Mouse (Mus musculus) forebrain, embryonic 12.5 days (tissue): ENCODE measurements around the gene Hspa1b. TPM values are rescaled to one million over a fixed set of nuclear protein-coding genes. Genes with fewer than 3 reads are reported as not detected.

ENCODE experiments used
- ATAC-seq: fragments of 200-750 bp; cut with Nextera tagmentation; 2 replicates; pipeline ENCODE4 v1.8.0; 2017; ENCODE audit warnings: moderate TSS enrichment; ENCODE audit not compliant: low FRiP score
- H3K27ac ChIP-seq: fragments of 300-500 bp; sonication (generic); 2 replicates; pipeline ENCODE4 v1.5.1; 2016; ENCODE audit warnings: mild to moderate bottlenecking
- H3K27me3 ChIP-seq: fragments of 300-500 bp; sonication (generic); 2 replicates; pipeline ENCODE4 v1.6.1; 2016; ENCODE audit warnings: mild to moderate bottlenecking
- H3K36me3 ChIP-seq: fragments of 300-500 bp; sonication (generic); replicated peaks from 2 replicates; pipeline ENCODE4 v1.6.1; 2016; ENCODE audit warnings: mild to moderate bottlenecking
- H3K4me1 ChIP-seq: fragments of 300-500 bp; sonication (generic); 2 replicates; pipeline ENCODE4 v1.6.1; 2016
- H3K4me2 ChIP-seq: fragments of 300-500 bp; sonication (generic); 2 replicates; pipeline ENCODE4 v1.6.1; 2016; ENCODE audit warnings: mild to moderate bottlenecking, moderate library complexity
- H3K4me3 ChIP-seq: fragments of 300-500 bp; sonication (generic); replicated peaks from 2 replicates; pipeline ENCODE4 v1.5.1; 2016; ENCODE audit warnings: mild to moderate bottlenecking
- H3K9ac ChIP-seq: fragments of 300-500 bp; sonication (generic); 2 replicates; pipeline ENCODE4 v1.6.1; 2016; ENCODE audit warnings: mild to moderate bottlenecking
- H3K9me3 ChIP-seq: fragments of 300-500 bp; sonication (generic); 2 replicates; pipeline ENCODE4 v1.6.1; 2016
- WGBS: fragments of 180-500 bp; shearing (Covaris S2); methylation state at CpG from one replicate; pipeline ENCODE4 v1.1.7; 2016; 5-methylcytosine and 5-hydroxymethylcytosine counted together
- polyA plus RNA-seq: library from polyadenylated mRNA; unstranded; fragments of >200 nt; fragmentation: Nextera tagmentation; extraction: Ambion mirVana; gene quantifications from 2 replicates; pipeline ENCODE4 v1.2.1, GENCODE M21; 2016

Hspa1b gene
- polyA plus RNA-seq, 1 experiment from 2014 or later = 0.11 TPM

DNA sequence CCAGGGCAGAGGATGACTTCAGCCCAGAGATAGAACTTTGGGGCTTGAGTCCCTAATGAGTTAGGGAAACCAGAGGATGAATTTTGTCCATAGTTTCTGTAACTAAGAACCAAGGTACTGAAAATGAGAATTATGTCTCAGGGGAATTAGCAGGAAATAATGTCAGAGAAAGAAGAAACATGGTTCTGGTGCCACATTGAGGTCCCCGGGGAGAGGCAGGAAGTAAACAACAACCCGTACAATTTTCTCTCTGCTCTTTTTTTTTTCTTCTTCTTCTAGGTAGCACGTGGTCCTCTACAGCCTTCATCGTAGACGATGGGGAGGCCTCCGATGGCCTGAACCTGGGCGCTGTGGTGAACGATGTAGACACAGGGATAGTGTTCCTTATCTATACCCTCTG, 26.8 kb downstream of the Hspa1b start:
- 92% methylated on average over 8 of the region's 8 CpGs for whole genome bisulfite sequencing
- peak overlapping the region; percentile 97 for H3K4me2 ChIP-seq
- peaks cover 11% of the 10 kb centered on the region for H3K4me1 ChIP-seq
- peaks cover 11% of the 10 kb centered on the region for H3K36me3 ChIP-seq
- H3K9me3 ChIP-seq = no peaks in the 10 kb centered on the region
- H3K27me3 ChIP-seq = no peaks in the 10 kb centered on the region
- H3K4me3 ChIP-seq = peak overlapping the region; percentile 75
- no peak overlapping the region for H3K27ac ChIP-seq
- peak overlapping the region; percentile 90; the same call in 1 of the 2 replicates for H3K9ac ChIP-seq
- no peak for ATAC-seq

DNA sequence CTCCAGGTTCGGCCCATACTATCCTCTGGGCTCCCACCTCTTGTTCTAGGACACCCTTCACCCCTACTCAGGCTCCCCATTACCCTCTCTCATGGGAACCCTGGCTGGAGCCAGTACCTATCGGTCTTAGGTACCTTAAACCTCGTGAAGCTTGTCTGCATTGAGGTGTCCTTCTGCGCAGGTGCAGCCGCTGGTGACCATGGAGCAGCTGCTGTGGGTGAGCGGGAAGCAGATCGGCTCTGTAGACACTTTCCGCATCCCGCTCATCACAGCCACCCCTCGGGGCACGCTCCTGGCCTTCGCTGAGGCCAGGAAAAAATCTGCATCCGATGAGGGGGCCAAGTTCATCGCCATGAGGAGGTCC, 27.3 kb downstream of the Hspa1b start:
- ATAC-seq = no peak; the same call in 1 of the 2 replicates
- peak overlapping the region; percentile 75 for H3K4me3 ChIP-seq
- 0 out of 2 replicates have a peak overlapping the region, but pooled peaks have one; percentile 9 for H3K27ac ChIP-seq
- 14% methylated on average over 14 of the region's 14 CpGs for WGBS
- peak overlapping the region; percentile 90 for H3K9ac ChIP-seq
- H3K4me1 ChIP-seq = peaks cover 11% of the 10 kb centered on the region
- H3K9me3 ChIP-seq = no peaks in the 10 kb centered on the region
- H3K4me2 ChIP-seq = peak overlapping the region; percentile 97
- peaks cover 11% of the 10 kb centered on the region for H3K36me3 ChIP-seq
- H3K27me3 ChIP-seq = no peaks in the 10 kb centered on the region

DNA sequence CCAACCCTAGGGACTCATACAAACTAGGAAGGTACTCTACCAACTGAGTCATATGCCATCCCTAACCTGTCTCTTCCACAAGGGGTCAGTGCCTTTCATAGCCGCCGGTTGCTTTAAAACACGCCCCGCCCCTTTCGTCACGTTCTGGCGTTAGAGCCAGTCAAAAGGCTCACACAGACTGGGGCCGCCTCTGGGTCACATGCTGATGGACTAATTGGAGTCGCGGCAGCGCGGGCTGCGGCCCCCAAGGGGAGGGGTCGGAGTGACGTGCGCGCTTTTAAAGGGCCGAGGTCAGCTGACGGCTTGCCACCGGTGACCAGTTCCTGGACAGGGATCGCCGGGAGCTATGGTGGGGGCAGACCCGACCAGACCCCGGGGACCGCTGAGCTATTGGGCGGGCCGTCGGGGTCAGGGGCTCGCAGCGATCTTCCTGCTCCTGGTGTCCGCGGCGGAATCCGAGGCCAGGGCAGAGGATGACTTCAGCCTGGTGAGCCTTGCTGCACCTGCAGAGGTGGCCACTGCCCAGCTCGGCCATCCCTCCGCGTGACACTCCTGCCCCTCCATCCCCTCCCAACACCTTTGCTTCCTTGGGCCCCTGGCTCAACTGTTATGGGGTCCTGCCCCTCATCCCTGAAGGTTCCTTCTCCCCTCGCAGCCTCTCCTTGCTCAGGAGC, 27.8 kb downstream of the Hspa1b start, which contains the start of gene Neu1:
Gene Neu1, plus strand, starts transcription at position 193 of the 674 bp plus-strand sequence.
- Histone ChIP-seq H3K9ac (peak within 1 kb of the TSS; percentile 90), H3K4me3 (peak within 1 kb of the TSS; percentile 75), H3K36me3 (peaks cover 11% of the 10 kb centered on the region), H3K27ac (peak within 1 kb of the TSS; percentile 9; the same call in 1 of the 2 replicates), H3K9me3 (no peaks in the 10 kb centered on the region), H3K27me3 (no peaks in the 10 kb centered on the region), H3K4me1 (peaks cover 11% of the 10 kb centered on the region), H3K4me2 (peak within 1 kb of the TSS; percentile 97)
- peak; percentile 97 for ATAC-seq
- WGBS = under 1% methylated on average over 38 of the region's 38 CpGs

DNA sequence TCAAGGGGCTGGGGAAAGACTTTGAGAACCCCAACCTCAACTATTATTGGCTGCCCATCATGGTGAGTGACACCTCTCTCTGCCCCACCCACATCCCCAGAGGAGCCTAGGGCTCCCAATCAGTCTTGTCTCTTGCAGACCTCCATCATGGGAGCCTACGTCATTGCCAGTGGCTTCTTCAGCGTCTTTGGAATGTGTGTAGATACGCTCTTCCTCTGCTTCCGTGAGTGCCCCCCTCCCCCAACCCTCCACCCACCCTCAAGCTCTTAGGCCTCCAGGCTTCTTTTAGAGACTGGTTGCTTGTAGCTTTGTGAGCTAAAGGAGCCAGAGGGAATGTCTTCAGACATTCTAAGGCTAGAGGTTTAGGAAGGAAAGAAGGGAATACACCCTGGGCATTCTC, 30.2 kb downstream of the Hspa1b start:
- Histone ChIP-seq H3K36me3 (no peaks in the 10 kb centered on the region), H3K27me3 (no peaks in the 10 kb centered on the region), H3K27ac (no peak overlapping the region), H3K4me2 (no peak overlapping the region), H3K9me3 (no peaks in the 10 kb centered on the region), H3K4me1 (peaks cover 11% of the 10 kb centered on the region), H3K4me3 (no peak overlapping the region), H3K9ac (no peak overlapping the region)
- no peak for ATAC-seq
- WGBS = 83% methylated on average over 4 of the region's 4 CpGs

DNA sequence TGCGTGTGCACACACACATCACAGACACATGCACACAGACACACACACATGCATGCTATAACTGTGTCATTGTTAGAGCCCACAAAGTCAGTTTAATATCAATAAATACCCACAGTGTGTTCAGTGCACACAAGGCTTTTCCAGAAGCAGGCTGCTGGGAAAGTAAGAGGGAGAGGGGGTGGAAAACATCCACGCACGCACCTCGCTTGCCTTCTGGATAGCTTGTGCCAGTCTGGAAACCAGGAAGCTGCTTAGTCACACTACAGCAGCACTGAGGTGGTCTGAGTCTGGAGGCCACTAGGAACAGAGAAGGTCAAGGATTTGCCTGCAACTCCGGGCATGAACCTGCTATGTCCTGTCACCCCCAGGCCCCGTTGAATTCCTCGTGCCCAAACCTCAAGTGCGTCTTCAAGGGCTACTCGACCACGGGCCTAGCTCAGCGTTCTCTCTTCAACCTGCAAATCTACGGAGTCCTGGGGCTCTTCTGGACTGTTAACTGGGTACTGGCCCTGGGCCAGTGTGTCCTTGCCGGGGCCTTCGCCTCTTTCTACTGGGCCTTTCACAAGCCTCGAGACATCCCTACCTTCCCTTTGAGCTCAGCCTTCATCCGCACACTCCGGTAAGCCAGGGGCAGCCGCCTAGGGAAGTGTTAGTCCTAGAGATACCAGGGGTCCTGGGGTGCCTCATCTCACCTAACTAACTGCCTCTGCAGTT, 31.6 kb downstream of the Hspa1b start:
- no peak for ATAC-seq
- H3K4me1 ChIP-seq = peaks cover 11% of the 10 kb centered on the region
- 85% methylated on average over 18 of the region's 18 CpGs for whole genome bisulfite sequencing
- H3K4me2 ChIP-seq = no peak overlapping the region
- H3K36me3 ChIP-seq = no peaks in the 10 kb centered on the region
- H3K9ac ChIP-seq = no peak overlapping the region
- H3K27me3 ChIP-seq = no peaks in the 10 kb centered on the region
- no peak overlapping the region for H3K4me3 ChIP-seq
- no peak overlapping the region for H3K27ac ChIP-seq
- H3K9me3 ChIP-seq = no peaks in the 10 kb centered on the region

DNA sequence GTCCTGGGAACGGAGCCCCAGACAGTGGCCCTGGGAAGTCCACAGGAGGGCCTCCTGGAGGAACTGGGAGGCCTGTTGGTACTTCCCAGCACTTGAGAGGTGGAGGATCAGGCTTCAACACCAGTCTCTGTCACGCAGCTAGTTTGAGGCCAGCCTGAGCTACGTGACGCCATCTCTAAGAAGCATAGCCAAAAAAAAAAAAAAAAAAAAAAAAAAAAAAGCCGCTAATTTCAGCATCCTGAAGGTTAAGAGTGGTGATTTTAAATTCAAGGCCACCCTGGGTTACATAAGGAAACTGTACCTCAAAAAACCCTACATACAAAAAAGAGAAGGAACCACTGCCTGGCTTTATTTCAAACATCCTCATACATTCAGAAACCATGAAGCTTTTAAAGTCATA, 34.8 kb downstream of the Hspa1b start:
- Histone ChIP-seq H3K4me1 (no peaks in the 10 kb centered on the region), H3K27me3 (no peaks in the 10 kb centered on the region), H3K36me3 (no peaks in the 10 kb centered on the region), H3K4me3 (no peak overlapping the region), H3K4me2 (no peak overlapping the region), H3K9me3 (no peaks in the 10 kb centered on the region), H3K27ac (no peak overlapping the region), H3K9ac (no peak overlapping the region)
- WGBS = 62% methylated on average over 5 of the region's 5 CpGs
- ATAC-seq = no peak

DNA sequence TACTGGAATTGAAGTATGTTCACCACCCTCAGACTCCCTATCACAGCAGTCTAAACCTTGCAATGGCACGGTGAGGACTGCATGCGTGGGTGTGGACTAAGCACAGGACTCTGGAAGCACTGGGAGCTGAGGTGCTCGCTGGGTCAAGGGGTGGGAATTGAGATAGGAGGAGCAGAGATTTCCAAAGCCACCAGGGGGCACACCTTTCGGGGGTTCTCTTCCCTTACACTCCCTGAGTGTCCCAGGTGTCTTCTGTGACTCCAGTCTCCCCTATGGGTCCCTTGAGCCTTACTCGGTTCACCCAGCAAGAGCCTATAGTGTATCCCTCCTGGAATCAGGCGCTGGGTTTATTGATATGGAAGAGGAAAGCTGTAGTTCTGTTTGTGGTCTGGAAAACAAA, 36.1 kb downstream of the Hspa1b start:
- H3K4me2 ChIP-seq = no peak overlapping the region
- no peaks in the 10 kb centered on the region for H3K27me3 ChIP-seq
- H3K36me3 ChIP-seq = no peaks in the 10 kb centered on the region
- H3K4me3 ChIP-seq = no peak overlapping the region
- H3K9me3 ChIP-seq = no peaks in the 10 kb centered on the region
- WGBS = 46% methylated on average over 6 of the region's 6 CpGs
- H3K27ac ChIP-seq = no peak overlapping the region
- no peak overlapping the region for H3K9ac ChIP-seq
- no peak for ATAC-seq
- no peaks in the 10 kb centered on the region for H3K4me1 ChIP-seq

DNA sequence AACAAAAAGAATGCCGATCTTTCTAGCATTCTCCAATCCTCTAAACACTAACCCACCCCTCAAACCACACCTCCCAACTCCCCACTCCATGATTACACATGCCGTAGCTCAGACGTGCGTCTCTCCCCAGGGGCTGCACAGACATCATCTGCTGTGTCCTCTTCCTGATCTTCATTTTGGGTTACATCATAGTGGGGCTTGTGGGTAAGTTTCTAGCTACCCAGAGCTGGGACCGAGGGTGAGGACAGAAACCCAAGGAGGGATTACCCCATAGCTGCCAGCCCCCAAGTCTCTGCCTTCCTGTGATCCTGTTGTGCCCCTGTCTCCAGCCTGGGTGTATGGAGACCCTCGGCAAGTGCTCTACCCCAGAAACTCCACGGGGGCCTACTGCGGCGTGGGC, 41.9 kb downstream of the Hspa1b start:
- no peaks in the 10 kb centered on the region for H3K9me3 ChIP-seq
- no peak overlapping the region for H3K9ac ChIP-seq
- H3K36me3 ChIP-seq = peaks cover 20% of the 10 kb centered on the region
- H3K4me3 ChIP-seq = no peak overlapping the region
- H3K27ac ChIP-seq = no peak overlapping the region
- H3K4me1 ChIP-seq = no peaks in the 10 kb centered on the region
- no peak for ATAC-seq
- no peak overlapping the region for H3K4me2 ChIP-seq
- WGBS = 86% methylated on average over 9 of the region's 9 CpGs
- no peaks in the 10 kb centered on the region for H3K27me3 ChIP-seq

DNA sequence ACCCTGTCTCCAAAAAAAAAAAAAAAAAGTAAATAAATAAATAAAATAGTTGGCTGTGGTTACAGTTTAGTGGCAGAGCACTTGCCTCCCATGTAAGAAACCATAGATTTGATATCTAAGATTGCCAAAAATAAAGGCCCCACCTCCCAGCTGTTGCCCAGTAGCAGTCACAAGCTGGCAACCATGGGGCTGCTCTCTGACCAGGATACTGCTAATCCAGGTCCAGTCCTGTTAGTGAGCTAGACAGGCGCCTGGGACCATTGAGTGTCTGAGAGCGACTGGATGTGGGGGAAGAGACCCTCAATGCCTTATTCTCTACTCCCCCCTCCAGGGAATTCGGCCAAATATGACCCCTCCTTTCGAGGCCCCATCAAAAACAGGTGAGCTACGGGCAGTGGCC, 42.7 kb downstream of the Hspa1b start:
- Histone ChIP-seq H3K36me3 (peaks cover 29% of the 10 kb centered on the region), H3K27ac (no peak overlapping the region), H3K9me3 (no peaks in the 10 kb centered on the region), H3K4me1 (no peaks in the 10 kb centered on the region), H3K27me3 (no peaks in the 10 kb centered on the region), H3K4me3 (no peak overlapping the region), H3K4me2 (no peak overlapping the region), H3K9ac (no peak overlapping the region)
- ATAC-seq = no peak
- 90% methylated on average over 5 of the region's 5 CpGs for WGBS

DNA sequence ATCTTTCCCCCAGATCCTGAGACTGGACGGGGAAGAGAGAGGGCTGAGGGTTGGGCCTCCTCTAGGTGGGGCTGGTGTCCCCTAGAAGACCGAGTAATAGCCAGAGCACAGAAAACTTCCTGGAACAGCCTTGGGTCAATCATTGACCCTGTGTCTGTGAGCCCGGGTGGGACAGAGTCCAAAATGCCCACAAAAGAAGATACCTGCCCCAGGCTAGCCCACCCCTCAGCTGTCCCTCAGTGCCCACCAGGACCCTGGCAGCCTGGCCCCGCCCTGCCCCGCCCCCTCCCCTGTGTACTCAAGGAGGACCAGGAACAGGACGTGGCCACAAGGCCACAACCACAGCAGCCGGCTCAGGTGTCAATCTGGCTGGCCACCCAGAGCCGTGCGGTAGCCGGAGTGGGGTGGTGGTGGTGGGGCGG, 43.6 kb downstream of the Hspa1b start:
- WGBS = 24% methylated on average over 10 of the region's 11 CpGs

DNA sequence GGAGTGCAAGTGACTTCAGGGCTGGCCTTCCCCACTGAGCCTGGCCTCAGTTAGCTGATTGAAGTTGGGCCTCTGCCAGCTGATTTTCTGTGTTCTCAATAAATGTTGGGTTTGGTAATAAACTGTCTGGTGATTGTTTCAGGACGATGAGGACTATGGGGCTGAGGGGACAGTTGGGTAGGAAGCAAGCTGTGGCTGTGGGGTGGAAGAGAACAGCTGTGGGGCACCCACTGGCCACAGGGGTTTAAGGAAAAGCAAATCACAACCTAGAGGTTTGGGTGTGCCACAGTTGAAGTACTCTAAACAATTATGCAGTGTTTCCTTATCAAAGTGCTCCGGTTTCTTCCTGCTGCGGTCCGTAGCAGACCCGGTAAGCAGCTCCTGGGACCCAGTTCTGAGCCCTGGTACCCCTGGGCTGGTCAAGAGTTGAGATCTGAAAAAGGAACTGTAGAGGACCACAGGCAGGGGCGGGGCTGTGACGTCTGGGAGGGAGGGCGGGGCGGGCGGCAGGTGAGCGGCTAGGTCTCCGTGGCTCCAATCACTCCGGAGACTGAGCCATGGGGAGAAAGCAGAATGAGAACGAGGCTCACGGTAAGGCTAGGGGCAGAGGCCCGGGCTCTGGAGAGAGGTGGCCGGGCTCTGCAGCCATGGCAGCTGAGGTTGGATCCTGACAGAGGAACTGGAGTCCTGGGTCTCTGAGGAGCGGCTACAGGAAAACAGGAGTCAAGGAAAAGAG, 44.9 kb downstream of the Hspa1b start, which contains the start of gene Slc44a4:
Gene Slc44a4, plus strand, starts transcription at position 537 of the 736 bp plus-strand sequence.
- H3K4me3 ChIP-seq = no peak within 1 kb of the TSS
- H3K4me2 ChIP-seq = no peak within 1 kb of the TSS
- no peak within 1 kb of the TSS for H3K27ac ChIP-seq
- no peaks in the 10 kb centered on the region for H3K4me1 ChIP-seq
- H3K36me3 ChIP-seq = peaks cover 51% of the 10 kb centered on the region
- no peak for ATAC-seq
- H3K9ac ChIP-seq = no peak within 1 kb of the TSS
- no peaks in the 10 kb centered on the region for H3K27me3 ChIP-seq
- 38% methylated on average over 18 of the region's 18 CpGs for WGBS
- H3K9me3 ChIP-seq = no peaks in the 10 kb centered on the region

More for the DNA sequence above, 43.6 kb downstream of the Hspa1b start:
- no peaks in the 10 kb centered on the region for H3K4me1 ChIP-seq
- H3K9ac ChIP-seq = no peak overlapping the region
- H3K4me2 ChIP-seq = no peak overlapping the region
- H3K27ac ChIP-seq = no peak overlapping the region
- H3K27me3 ChIP-seq = no peaks in the 10 kb centered on the region
- no peak for ATAC-seq
- H3K4me3 ChIP-seq = no peak overlapping the region
- no peaks in the 10 kb centered on the region for H3K9me3 ChIP-seq
- peaks cover 38% of the 10 kb centered on the region for H3K36me3 ChIP-seq

DNA sequence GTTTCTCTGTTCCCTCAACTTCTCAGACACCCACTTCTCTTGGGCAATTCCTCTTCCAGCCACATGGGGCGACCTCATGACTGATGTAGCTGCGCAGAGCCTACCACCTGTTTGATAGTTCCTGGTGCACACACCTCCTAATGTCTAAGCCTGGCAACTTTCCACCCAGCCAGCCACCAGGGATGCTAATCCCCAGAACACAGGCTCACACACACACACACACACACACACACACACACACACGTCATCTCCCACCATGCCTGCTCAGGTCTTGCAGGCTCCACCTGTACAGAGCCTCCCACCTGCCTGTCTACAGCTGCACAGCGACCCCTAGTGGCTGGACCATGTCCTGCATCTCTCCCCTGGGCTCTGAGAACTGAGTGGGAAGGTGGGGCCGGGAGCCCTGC, 47.1 kb downstream of the Hspa1b start:
- no peaks in the 10 kb centered on the region for H3K9me3 ChIP-seq
- H3K4me3 ChIP-seq = no peak overlapping the region
- peak; percentile 50; the same call in 1 of the 2 replicates for ATAC-seq
- H3K4me1 ChIP-seq = no peaks in the 10 kb centered on the region
- no peaks in the 10 kb centered on the region for H3K27me3 ChIP-seq
- H3K9ac ChIP-seq = no peak overlapping the region
- WGBS = 52% methylated on average over 5 of the region's 5 CpGs
- peaks cover 73% of the 10 kb centered on the region for H3K36me3 ChIP-seq
- H3K4me2 ChIP-seq = no peak overlapping the region
- H3K27ac ChIP-seq = no peak overlapping the region
